Mouse (Mus musculus) heart, postnatal 14 days (tissue): ENCODE data around the gene Marveld2. TPM values are rescaled to one million over a fixed set of nuclear protein-coding genes. Genes with fewer than 3 reads are reported as not detected.

Experiments
- DNase-seq, 2 experiments: peaks; one replicate each; pipeline ENCODE4 v3.0.0; 2021 to 2022
- intact Hi-C: fragments of 180-260 bp; cut with DNase I; formaldehyde crosslinking; loops from one replicate; pipeline ENCODE4 v1.15.1; 2025
- total RNA-seq, 2 experiments: library from RNA; stranded (reverse); gene quantifications; 2 replicates each; pipeline ENCODE4 v1.2.3; 2021

Gene Marveld2
- total RNA-seq, 2 experiments from 2014 or later, result 0.29 to 0.50 TPM

- intact Hi-C loops, result no loop called here
- no peak for DNase-seq
These were observed 15.7 kb downstream of the Marveld2 start for GRCm38 (mm10) chr13:100601034-100601433.

GRCm38 (mm10) chr13:100600317-100600716 lies 16.5 kb downstream of the Marveld2 start:
- intact Hi-C loops, result no loop called here
- peak in 1 of 2 experiments; percentile 16 for DNase-seq

DNA sequence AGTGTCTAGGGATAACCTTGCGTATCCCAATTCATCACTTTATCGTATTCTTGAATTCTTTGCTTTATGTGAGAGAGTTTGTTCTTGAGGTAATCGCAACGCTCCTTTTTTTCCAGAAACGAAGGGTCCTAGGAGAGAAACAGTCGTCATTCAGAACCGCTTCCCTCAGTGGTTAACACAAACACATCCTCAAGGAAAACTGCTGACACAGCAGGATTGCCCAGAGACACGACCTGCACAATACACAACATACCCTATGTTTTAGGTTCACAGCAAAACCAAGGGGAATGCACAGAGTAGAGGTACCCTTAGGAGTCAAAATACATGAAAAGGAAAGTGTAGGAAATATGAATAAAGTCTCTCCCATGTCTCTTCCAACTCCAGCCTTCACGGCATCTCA lies 19.5 kb downstream of the Marveld2 start:
- intact Hi-C loops, result no loop called here
- no peak for DNase-seq

GRCm38 (mm10) chr13:100595552-100595885 lies 21.3 kb downstream of the Marveld2 start:
- intact Hi-C loops, result no loop called here
- DNase-seq, result no peak

GRCm38 (mm10) chr13:100594838-100595551 lies 21.8 kb downstream of the Marveld2 start:
- DNase-seq, result no peak
- intact Hi-C loops, result no loop called here

- DNase-seq, result peak; percentile 27 to 37
- intact Hi-C loops, result no loop called here
These were observed 22.6 kb downstream of the Marveld2 start for GRCm38 (mm10) chr13:100594041-100594792.

GRCm38 (mm10) chr13:100588646-100589045 lies 28.1 kb downstream of the Marveld2 start:
- intact Hi-C loops, result no loop called here
- no peak for DNase-seq

GRCm38 (mm10) chr13:100582144-100582543 lies 34.6 kb downstream of the Marveld2 start:
- DNase-seq, result no peak
- intact Hi-C loops, result no loop called here

DNA sequence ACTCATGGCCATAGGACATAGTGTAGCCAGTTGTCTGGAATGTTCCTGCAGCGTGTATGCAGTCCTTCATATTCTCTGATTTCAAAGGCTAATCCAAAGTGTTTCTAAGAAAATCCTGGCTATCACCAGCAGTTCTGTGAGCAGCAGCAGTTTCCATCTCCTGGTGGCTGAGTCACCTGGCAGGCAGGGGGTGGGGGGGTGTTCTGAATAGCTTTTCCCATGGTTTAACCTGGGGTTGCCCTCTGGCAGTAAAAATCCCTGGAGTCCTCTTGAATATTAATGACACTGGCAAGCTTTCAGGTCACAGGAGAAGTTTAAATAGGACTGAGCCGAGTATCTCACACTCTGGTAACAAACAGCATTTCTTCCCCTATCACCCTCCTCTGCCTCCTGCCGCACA lies 35.1 kb downstream of the Marveld2 start:
- intact Hi-C loops, result no loop called here
- peak in 1 of 2 experiments; percentile 7 for DNase-seq

GRCm38 (mm10) chr13:100579951-100580350 lies 36.8 kb downstream of the Marveld2 start:
- intact Hi-C loops, result no loop called here
- no peak for DNase-seq

- intact Hi-C loops, result no loop called here
- DNase-seq, result no peak
These were observed 37.6 kb downstream of the Marveld2 start for GRCm38 (mm10) chr13:100579220-100579619.

- intact Hi-C loops, result no loop called here
These were observed 40.8 kb downstream of the Marveld2 start for GRCm38 (mm10) chr13:100575950-100576349.

GRCm38 (mm10) chr13:100570713-100571112 lies 46.1 kb downstream of the Marveld2 start:
- DNase-seq, result no peak
- intact Hi-C loops, result no loop called here

More at GRCm38 (mm10) chr13:100575950-100576349, 40.8 kb downstream of the Marveld2 start:
- no peak for DNase-seq

DNA sequence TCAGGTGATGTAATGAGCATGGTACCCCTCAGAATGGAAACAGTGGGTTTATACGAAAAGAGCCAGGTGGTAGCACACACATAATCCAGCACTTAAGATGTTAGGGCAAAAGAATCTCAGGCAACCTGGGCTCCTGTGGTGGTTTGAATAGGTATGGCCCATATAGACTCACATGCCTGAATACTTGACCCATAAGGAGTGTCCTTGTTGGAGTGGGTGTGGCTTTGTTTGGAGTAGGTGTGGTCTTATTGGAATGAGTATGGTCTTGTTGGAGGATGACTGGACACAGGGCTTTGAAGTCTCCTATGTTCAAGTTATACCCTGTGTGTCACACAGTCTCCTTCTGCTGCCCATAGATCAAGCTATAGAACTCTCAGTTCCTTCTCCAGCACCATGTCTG lies 48.4 kb downstream of the Marveld2 start:
- DNase-seq, result no peak
- intact Hi-C loops, result no loop called here

DNA sequence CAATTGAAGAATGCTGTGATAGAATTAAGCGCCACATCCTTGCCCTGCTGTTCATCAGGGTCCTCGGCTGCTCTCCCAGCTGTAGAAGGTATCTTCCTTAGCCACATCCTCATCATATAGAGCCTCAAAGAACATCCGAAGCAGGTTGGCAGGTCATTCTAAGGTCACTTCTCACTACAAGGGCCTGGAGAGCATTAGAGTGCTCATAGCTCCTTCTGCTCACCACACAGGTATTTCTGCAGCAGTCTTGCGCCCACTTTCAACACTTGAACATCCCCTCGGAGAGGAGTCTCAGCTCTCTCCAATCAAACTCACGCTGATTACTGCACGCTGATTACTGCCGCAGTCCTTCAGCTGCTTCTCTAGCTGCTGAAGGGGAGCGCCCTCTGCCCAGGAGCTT lies 57.3 kb downstream of the Marveld2 start:
- DNase-seq, result no peak
- intact Hi-C loops, result no loop called here

DNA sequence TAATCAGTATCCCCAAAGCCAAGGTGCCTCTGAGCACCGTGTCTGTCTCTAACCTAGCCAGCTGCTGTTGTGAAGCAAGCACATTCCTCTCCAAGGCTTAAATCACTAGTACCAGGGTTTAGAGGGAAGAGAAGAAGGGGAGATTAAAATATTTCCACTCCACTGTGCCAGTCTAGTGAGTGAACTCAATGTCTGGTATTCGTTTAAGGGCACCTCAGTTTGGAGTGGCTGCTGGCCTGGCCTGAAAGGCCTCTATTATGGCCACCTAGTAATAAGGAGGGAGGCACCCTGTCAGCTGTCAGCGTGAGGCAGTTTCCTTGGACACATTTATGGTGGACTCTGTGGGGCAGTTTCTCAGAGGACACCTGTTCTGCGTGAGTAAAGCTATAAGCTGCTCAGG lies 59.8 kb downstream of the Marveld2 start:
- intact Hi-C loops, result no loop called here
- no peak for DNase-seq

DNA sequence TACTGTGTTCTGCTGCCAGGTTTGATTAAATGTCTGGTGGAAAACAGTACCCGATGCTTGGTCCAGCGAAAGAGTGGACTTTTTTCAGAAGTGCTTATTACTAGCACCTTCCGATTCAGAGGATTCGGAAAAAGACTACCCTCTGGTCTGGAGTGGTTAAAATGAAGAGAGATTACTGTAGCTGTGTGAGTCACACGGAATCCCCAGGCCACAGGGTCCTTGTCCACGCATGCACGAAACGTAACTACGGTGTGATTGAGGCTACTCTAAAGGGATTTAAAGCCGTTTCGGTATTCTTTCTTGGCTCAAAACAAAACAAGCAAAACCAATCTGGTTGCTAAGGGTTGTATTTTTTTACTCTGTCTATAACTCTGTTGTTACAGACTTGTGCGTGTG lies 63.7 kb downstream of the Marveld2 start:
- DNase-seq, result no peak
- intact Hi-C loops, result no loop called here

GRCm38 (mm10) chr13:100552369-100553041 lies 64.3 kb downstream of the Marveld2 start, which contains the start of gene Ocln:
Gene Ocln, minus strand, starts transcription at chr13:100552718.
- intact Hi-C loops, result no loop called here
- DNase-seq, result peak; percentile 6 to 13

DNA sequence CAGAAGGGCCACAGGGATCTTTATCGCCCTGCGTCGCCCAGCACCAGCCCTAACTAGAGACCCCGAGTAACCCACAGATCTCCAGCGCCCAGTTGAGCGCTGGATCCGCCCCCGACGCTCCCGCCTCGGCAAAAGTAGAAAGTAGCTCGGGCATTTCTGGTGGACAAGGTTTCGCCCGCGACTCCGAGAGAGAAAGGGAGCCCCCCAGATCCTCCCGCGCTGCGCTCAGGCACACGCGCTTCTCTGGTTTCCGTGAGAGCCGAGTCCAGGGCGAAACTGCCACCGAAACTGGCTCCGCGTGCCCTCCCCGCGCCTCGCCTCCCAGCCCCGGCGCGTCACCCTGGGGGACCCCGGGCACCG lies 64.8 kb downstream of the Marveld2 start:
- intact Hi-C loops, result no loop called here
- DNase-seq, result no peak

GRCm38 (mm10) chr13:100551371-100552008 lies 65.3 kb downstream of the Marveld2 start:
- intact Hi-C loops, result no loop called here
- DNase-seq, result peak in 1 of 2 experiments; percentile 5

- no peak for DNase-seq
- intact Hi-C loops, result no loop called here
These were observed 69.5 kb downstream of the Marveld2 start for GRCm38 (mm10) chr13:100547269-100547668.
